Mouse (Mus musculus) skeletal muscle tissue, postnatal 0 days (tissue): ENCODE measurements around the gene Gm21454. TPM values are rescaled to one million over a fixed set of nuclear protein-coding genes. Genes with fewer than 3 reads are reported as not detected.

Experiments
- polyA plus RNA-seq: library from polyadenylated mRNA; unstranded; fragments of >200 nt; fragmentation: Nextera tagmentation; extraction: Ambion mirVana; gene quantifications from 2 replicates; pipeline ENCODE4 v1.2.1, GENCODE M21; 2015

Gene Gm21454
- polyA plus RNA-seq = not detected in 2 replicates

DNA sequence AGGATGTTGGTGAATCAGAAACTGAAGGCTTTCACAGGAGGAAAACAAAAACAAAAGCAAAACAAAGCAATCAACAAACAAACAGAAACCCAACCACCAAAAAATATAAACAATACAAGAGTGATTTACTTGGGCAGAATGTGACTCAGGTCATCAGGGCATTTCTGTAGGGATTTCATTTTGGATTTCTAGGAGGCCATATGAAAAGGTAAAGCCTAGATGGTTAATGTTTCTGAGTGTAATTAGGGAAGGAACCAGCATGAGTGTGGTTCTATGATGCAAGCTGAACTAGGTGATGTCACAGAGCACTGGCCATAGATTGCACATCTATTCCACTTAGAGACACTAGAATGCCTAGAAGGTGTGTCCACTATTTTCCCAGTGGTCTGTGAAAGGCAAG, at the start of gene Gm21454, which contains the start of gene Gm21440:
TSS of gene Gm21454 (plus strand) at position 352 of the 400 bp plus-strand sequence.
TSS of gene Gm21440 (plus strand) at position 301 of the 400 bp plus-strand sequence.

DNA sequence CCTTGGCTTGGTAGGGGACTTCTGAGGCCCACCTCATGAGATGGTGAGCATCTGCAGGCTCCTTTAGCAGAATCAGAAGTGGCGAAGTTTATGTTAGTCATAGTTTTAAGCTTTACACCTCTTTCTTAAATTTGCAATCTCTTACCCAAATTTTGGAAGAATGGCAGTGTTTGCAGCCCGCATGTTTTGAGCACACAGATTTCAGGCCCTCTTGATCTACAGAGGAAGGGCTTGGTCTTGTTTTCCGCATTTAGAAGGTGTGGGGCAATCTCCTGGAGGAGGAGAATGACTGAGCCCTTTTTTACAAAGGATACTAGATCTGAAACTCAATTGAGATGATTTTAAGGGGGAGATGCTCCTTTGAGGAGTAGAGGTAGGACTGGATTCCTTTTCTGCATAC, 28.4 kb upstream of the Gm21454 start, which contains the start of gene Gm21828:
TSS of gene Gm21828 (minus strand) at position 101 of the 400 bp plus-strand sequence.

GRCm38 (mm10) chrY:13348963-13349362, 96.7 kb downstream of the Gm21454 start, which contains the start of gene Gm21725:
Gm21725 (minus strand) TSS chrY:13349063.

Other genes with a start within 250 kb of the Gm21454 start
- gene Gm20807, start 209.6 kb upstream of the Gm21454 start, polyA plus RNA-seq = not detected in 2 replicates
- not detected in 2 replicates for gene Gm21891, start 119.0 kb upstream of the Gm21454 start, polyA plus RNA-seq
- gene Gm21425, start 90.5 kb upstream of the Gm21454 start, polyA plus RNA-seq = not detected in 2 replicates
- gene Gm21828, start 28.5 kb upstream of the Gm21454 start, polyA plus RNA-seq = not detected in 2 replicates
- gene Gm21440, start 51 bp upstream of the Gm21454 start, polyA plus RNA-seq = not detected in 2 replicates
- not detected in 2 replicates for gene Gm21725, start 96.6 kb downstream of the Gm21454 start, polyA plus RNA-seq
- not detected in 2 replicates for gene Gm21866, start 213.1 kb downstream of the Gm21454 start, polyA plus RNA-seq
- not detected in 2 replicates for gene Gm20773, start 241.6 kb downstream of the Gm21454 start, polyA plus RNA-seq